Mouse (Mus musculus): ENCODE measurements at regions not wholly inside any gene's neighbourhood (a gene's known extent, or its start where the extent isn't known, plus 50 kb on each side); places are given as distances from the start of the nearest gene placed in this dataset.
"Not testable (repeated sequence)": the region's sequence is repeated elsewhere in the genome, so short reads cannot be mapped to it uniquely, and the experiment has no call there.

- no peak for DNase-seq
Observed at GRCm38 (mm10) chr12:119527760-119528159, 213.7 kb downstream of the Macc1 start.

- not testable (repeated sequence) for DNase-seq
Observed at GRCm38 (mm10) chr12:119548376-119548775, 234.3 kb downstream of the Macc1 start.

- peak; percentile 5 for DNase-seq
Observed at GRCm38 (mm10) chr12:119576690-119577089, 262.6 kb downstream of the Macc1 start.

- DNase-seq = no peak
Observed at GRCm38 (mm10) chr12:119577280-119577679, 263.2 kb downstream of the Macc1 start.

- DNase-seq = no peak
Observed at GRCm38 (mm10) chr12:119601361-119601760, 287.3 kb downstream of the Macc1 start.

- DNase-seq = no peak
Observed at GRCm38 (mm10) chr12:119624238-119624637, 310.2 kb downstream of the Macc1 start.

- DNase-seq = no peak
Observed at GRCm38 (mm10) chr12:119655366-119655765, 290.3 kb upstream of the Tmem196 start.
